Mouse (Mus musculus) embryonic facial prominence, embryonic 13.5 days (tissue): Measurements from ENCODE around the gene Hspb9. TPM values are rescaled to one million over a fixed set of nuclear protein-coding genes. Genes with fewer than 3 reads are reported as not detected.

ENCODE experiments used
- polyA plus RNA-seq: library from polyadenylated mRNA; unstranded; fragments of >200 nt; fragmentation: Nextera tagmentation; extraction: Ambion mirVana; gene quantifications from 2 replicates; pipeline ENCODE4 v1.2.1, GENCODE M21; 2015

The Hspb9 gene
- polyA plus RNA-seq, 1 experiment from 2014 or later: not detected

Other genes starting within 250 kb of the Hspb9 start
- 12.0 and 12.6 TPM in 2 replicates for gene Klhl11, start 241.1 kb upstream of the Hspb9 start, polyA plus RNA-seq
- gene Acly, start 185.8 kb upstream of the Hspb9 start, polyA plus RNA-seq: 138 and 141 TPM in 2 replicates
- 0.66 and 0.80 TPM in 2 replicates for gene Ttc25, start 168.2 kb upstream of the Hspb9 start, polyA plus RNA-seq
- gene Cnp, start 138.9 kb upstream of the Hspb9 start, polyA plus RNA-seq: 28.0 and 31.4 TPM in 2 replicates
- 78.9 and 79.0 TPM in 2 replicates for gene Nkiras2, start 94.6 kb upstream of the Hspb9 start, polyA plus RNA-seq
- 277 and 293 TPM in 2 replicates for gene Dnajc7, start 93.7 kb upstream of the Hspb9 start, polyA plus RNA-seq
- gene Zfp385c, start 21.4 kb upstream of the Hspb9 start, polyA plus RNA-seq: 1.7 and 2.3 TPM in 2 replicates
- gene Dhx58, start 9.6 kb upstream of the Hspb9 start, polyA plus RNA-seq: 3.4 and 5.2 TPM in 2 replicates
- gene Kat2a, start 1.4 kb upstream of the Hspb9 start, polyA plus RNA-seq: 54.9 and 61.0 TPM in 2 replicates
- 21.0 and 28.5 TPM in 2 replicates for gene Rab5c, start 24.4 kb downstream of the Hspb9 start, polyA plus RNA-seq
- 0.08 and 0.14 TPM in 2 replicates for gene Kcnh4, start 46.1 kb downstream of the Hspb9 start, polyA plus RNA-seq
- gene Hcrt, start 49.1 kb downstream of the Hspb9 start, polyA plus RNA-seq: not detected in 2 replicates
- 6.3 and 7.0 TPM in 2 replicates for gene Ghdc, start 57.1 kb downstream of the Hspb9 start, polyA plus RNA-seq
- gene Stat5b, start 136.9 kb downstream of the Hspb9 start, polyA plus RNA-seq: 19.1 and 19.9 TPM in 2 replicates
- gene Stat5a, start 145.5 kb downstream of the Hspb9 start, polyA plus RNA-seq: 4.9 and 6.6 TPM in 2 replicates
- gene Stat3, start 225.7 kb downstream of the Hspb9 start, polyA plus RNA-seq: 40.7 and 48.3 TPM in 2 replicates